Mouse (Mus musculus): ENCODE measurements around the gene Ppp1r8. TPM values are rescaled to one million over a fixed set of nuclear protein-coding genes. Genes with fewer than 3 reads are reported as not detected.

Ppp1r8 gene
- total and polyA plus RNA-seq, 3 experiments: 52.6 to 73.5 (median 58.8) TPM

- ATAC-seq (ENCODE audit: extremely low read depth, insufficient number of reproducible peaks, low FRiP score, poor library complexity, severe bottlenecking): no peak
- H3K36me3 ChIP-seq (replicated peaks): no peaks in the 10 kb centered on the region
- H3K9me3 ChIP-seq (replicated peaks): no peaks in the 10 kb centered on the region
- no peak overlapping the region for H3K4me3 ChIP-seq (ENCODE audit: low read depth, low read length)
- peaks cover 39% of the 10 kb centered on the region for H3K4me1 ChIP-seq (ENCODE audit: insufficient read depth, low read depth, low read length)
- no peak for DNase-seq (ENCODE audit: low spot score)
- TF ChIP-seq GATA2 (IDR thresholded peaks at IDR 0.05; ENCODE audit: borderline replicate concordance, low read depth, low read length): no peak
- no peak for TF ChIP-seq TAL1 (conservative IDR thresholded peaks at IDR 0.05; ENCODE audit: low read depth, low read length)
- no peak for TF ChIP-seq CTCF (IDR thresholded peaks at IDR 0.05; ENCODE audit: low read depth, low read length)
- no peak for TF ChIP-seq GATA1 (IDR thresholded peaks at IDR 0.05; ENCODE audit: borderline replicate concordance, low read length)
- no peak for TF ChIP-seq POLR2AphosphoS5 (IDR thresholded peaks at IDR 0.05; ENCODE audit: insufficient replicate concordance, low read depth, low read length)
- H3K27me3 ChIP-seq (ENCODE audit: insufficient read depth, low read length): peaks cover 8% of the 10 kb centered on the region; the same call in 1 of the 2 replicates
Measured at GRCm38 (mm10) chr4:132809621-132810020, 33.3 kb downstream of the Ppp1r8 start.

GRCm38 (mm10) chr4:132807771-132808641 is 35.0 kb downstream of the Ppp1r8 start:
- H3K4me3 ChIP-seq (ENCODE audit: low read depth, low read length): no peak overlapping the region
- DNase-seq (ENCODE audit: low spot score) (peak; percentile 46), ATAC-seq (ENCODE audit: extremely low read depth, insufficient number of reproducible peaks, low FRiP score, poor library complexity, severe bottlenecking) (no peak)
- H3K9me3 ChIP-seq (replicated peaks): no peaks in the 10 kb centered on the region
- H3K27me3 ChIP-seq (ENCODE audit: insufficient read depth, low read length): peaks cover 8% of the 10 kb centered on the region; the same call in 1 of the 2 replicates
- no peak for TF ChIP-seq GATA1 (IDR thresholded peaks at IDR 0.05; ENCODE audit: borderline replicate concordance, low read length)
- TF ChIP-seq CTCF (IDR thresholded peaks at IDR 0.05; ENCODE audit: low read depth, low read length): no peak
- no peak for TF ChIP-seq TAL1 (conservative IDR thresholded peaks at IDR 0.05; ENCODE audit: low read depth, low read length)
- no peak for TF ChIP-seq POLR2AphosphoS5 (IDR thresholded peaks at IDR 0.05; ENCODE audit: insufficient replicate concordance, low read depth, low read length)
- no peak for TF ChIP-seq GATA2 (IDR thresholded peaks at IDR 0.05; ENCODE audit: borderline replicate concordance, low read depth, low read length)
- H3K4me1 ChIP-seq (ENCODE audit: insufficient read depth, low read depth, low read length): peaks cover 44% of the 10 kb centered on the region
- no peaks in the 10 kb centered on the region for H3K36me3 ChIP-seq (replicated peaks)

- ATAC-seq (ENCODE audit: extremely low read depth, insufficient number of reproducible peaks, low FRiP score, poor library complexity, severe bottlenecking) (no peak), DNase-seq (ENCODE audit: low spot score) (no peak)
- H3K36me3 ChIP-seq (replicated peaks): no peaks in the 10 kb centered on the region
- H3K27me3 ChIP-seq (ENCODE audit: insufficient read depth, low read length): peaks cover 15% of the 10 kb centered on the region; the same call in 1 of the 2 replicates
- H3K4me3 ChIP-seq (ENCODE audit: low read depth, low read length): no peak overlapping the region
- H3K4me1 ChIP-seq (ENCODE audit: insufficient read depth, low read depth, low read length): peaks cover 51% of the 10 kb centered on the region
- no peaks in the 10 kb centered on the region for H3K9me3 ChIP-seq (replicated peaks)
- TF ChIP-seq TAL1 (conservative IDR thresholded peaks at IDR 0.05; ENCODE audit: low read depth, low read length) (no peak), GATA1 (IDR thresholded peaks at IDR 0.05; ENCODE audit: borderline replicate concordance, low read length) (no peak), GATA2 (IDR thresholded peaks at IDR 0.05; ENCODE audit: borderline replicate concordance, low read depth, low read length) (no peak), POLR2AphosphoS5 (IDR thresholded peaks at IDR 0.05; ENCODE audit: insufficient replicate concordance, low read depth, low read length) (no peak), CTCF (IDR thresholded peaks at IDR 0.05; ENCODE audit: low read depth, low read length) (no peak)
Measured at GRCm38 (mm10) chr4:132806620-132807191, 36.3 kb downstream of the Ppp1r8 start.

- Histone ChIP-seq H3K4me1 (ENCODE audit: insufficient read depth, low read depth, low read length) (peaks cover 51% of the 10 kb centered on the region), H3K27me3 (ENCODE audit: insufficient read depth, low read length) (peaks cover 18% of the 10 kb centered on the region)
- ATAC-seq (ENCODE audit: extremely low read depth, insufficient number of reproducible peaks, low FRiP score, poor library complexity, severe bottlenecking): no peak
Measured at GRCm38 (mm10) chr4:132805599-132806197, 37.3 kb downstream of the Ppp1r8 start.

GRCm38 (mm10) chr4:132805146-132805545 is 37.8 kb downstream of the Ppp1r8 start:
- H3K4me3 ChIP-seq (ENCODE audit: low read depth, low read length): no peak overlapping the region
- H3K9me3 ChIP-seq (replicated peaks): no peaks in the 10 kb centered on the region
- TF ChIP-seq POLR2AphosphoS5 (IDR thresholded peaks at IDR 0.05; ENCODE audit: insufficient replicate concordance, low read depth, low read length): no peak
- TF ChIP-seq TAL1 (conservative IDR thresholded peaks at IDR 0.05; ENCODE audit: low read depth, low read length): no peak
- TF ChIP-seq CTCF (IDR thresholded peaks at IDR 0.05; ENCODE audit: low read depth, low read length): no peak
- no peak for TF ChIP-seq GATA2 (IDR thresholded peaks at IDR 0.05; ENCODE audit: borderline replicate concordance, low read depth, low read length)
- no peak for TF ChIP-seq GATA1 (IDR thresholded peaks at IDR 0.05; ENCODE audit: borderline replicate concordance, low read length)
- H3K36me3 ChIP-seq (replicated peaks): no peaks in the 10 kb centered on the region
- ATAC-seq (ENCODE audit: extremely low read depth, insufficient number of reproducible peaks, low FRiP score, poor library complexity, severe bottlenecking): no peak
- no peak for DNase-seq (ENCODE audit: low spot score)
- peaks cover 51% of the 10 kb centered on the region for H3K4me1 ChIP-seq (ENCODE audit: insufficient read depth, low read depth, low read length)
- H3K27me3 ChIP-seq (ENCODE audit: insufficient read depth, low read length): peaks cover 21% of the 10 kb centered on the region

More at GRCm38 (mm10) chr4:132805599-132806197, 37.3 kb downstream of the Ppp1r8 start:
- Histone ChIP-seq H3K4me3 (ENCODE audit: low read depth, low read length) (no peak overlapping the region), H3K36me3 (replicated peaks) (no peaks in the 10 kb centered on the region), H3K9me3 (replicated peaks) (no peaks in the 10 kb centered on the region)
- TF ChIP-seq GATA1 (IDR thresholded peaks at IDR 0.05; ENCODE audit: borderline replicate concordance, low read length): no peak
- no peak for TF ChIP-seq POLR2AphosphoS5 (IDR thresholded peaks at IDR 0.05; ENCODE audit: insufficient replicate concordance, low read depth, low read length)
- no peak for TF ChIP-seq CTCF (IDR thresholded peaks at IDR 0.05; ENCODE audit: low read depth, low read length)
- no peak for TF ChIP-seq TAL1 (conservative IDR thresholded peaks at IDR 0.05; ENCODE audit: low read depth, low read length)
- TF ChIP-seq GATA2 (IDR thresholded peaks at IDR 0.05; ENCODE audit: borderline replicate concordance, low read depth, low read length): no peak
- no peak for DNase-seq (ENCODE audit: low spot score)

- no peak for TF ChIP-seq GATA2 (IDR thresholded peaks at IDR 0.05; ENCODE audit: borderline replicate concordance, low read depth, low read length)
- H3K4me3 ChIP-seq (ENCODE audit: low read depth, low read length): no peak overlapping the region
- peaks cover 46% of the 10 kb centered on the region for H3K4me1 ChIP-seq (ENCODE audit: insufficient read depth, low read depth, low read length)
- no peaks in the 10 kb centered on the region for H3K9me3 ChIP-seq (replicated peaks)
- no peaks in the 10 kb centered on the region for H3K36me3 ChIP-seq (replicated peaks)
- ATAC-seq (ENCODE audit: extremely low read depth, insufficient number of reproducible peaks, low FRiP score, poor library complexity, severe bottlenecking): no peak
- DNase-seq (ENCODE audit: low spot score): peak; percentile 29
- H3K27me3 ChIP-seq (ENCODE audit: insufficient read depth, low read length): peaks cover 21% of the 10 kb centered on the region
Measured at GRCm38 (mm10) chr4:132804331-132804730, 38.6 kb downstream of the Ppp1r8 start.
